Mouse (Mus musculus) forebrain, embryonic 10.5 days (tissue): ENCODE results near the gene Acbd3. TPM values are rescaled to one million over a fixed set of nuclear protein-coding genes. Genes with fewer than 3 reads are reported as not detected.

Experiments used
- DNase-seq: peaks from one replicate; pipeline ENCODE4 v3.0.0-alpha.2; 2017; ENCODE audit warnings: low spot score; ENCODE audit errors: extremely low spot score
- H3K27ac ChIP-seq: fragments of 300-500 bp; sonication (generic); 2 replicates; pipeline ENCODE4 v1.5.1; 2016; ENCODE audit warnings: mild to moderate bottlenecking
- H3K27me3 ChIP-seq: fragments of 300-500 bp; sonication (generic); 2 replicates; pipeline ENCODE4 v1.6.1; 2016; ENCODE audit warnings: mild to moderate bottlenecking; ENCODE audit not compliant: poor library complexity, severe bottlenecking
- H3K36me3 ChIP-seq: fragments of 300-500 bp; sonication (generic); replicated peaks from 2 replicates; pipeline ENCODE4 v1.6.1; 2016; ENCODE audit warnings: mild to moderate bottlenecking, moderate library complexity
- H3K4me1 ChIP-seq: fragments of 300-500 bp; sonication (generic); 2 replicates; pipeline ENCODE4 v1.6.1; 2016
- H3K4me3 ChIP-seq: fragments of 300-500 bp; sonication (generic); 2 replicates; pipeline ENCODE4 v1.5.1; 2016; ENCODE audit warnings: mild to moderate bottlenecking, moderate library complexity
- H3K9me3 ChIP-seq: fragments of 300-500 bp; sonication (generic); 2 replicates; pipeline ENCODE4 v1.6.1; 2016; ENCODE audit warnings: mild to moderate bottlenecking, moderate library complexity
- WGBS: fragments of 180-500 bp; shearing (Covaris S2); methylation state at CpG from one replicate; pipeline ENCODE4 v1.1.7; 2016; 5-methylcytosine and 5-hydroxymethylcytosine counted together
- polyA plus RNA-seq: library from polyadenylated mRNA; unstranded; fragments of >200 nt; fragmentation: Nextera tagmentation; extraction: Ambion mirVana; gene quantifications from 2 replicates; pipeline ENCODE4 v1.2.1, GENCODE M21; 2016

Acbd3 gene
- polyA plus RNA-seq, 1 experiment from 2014 or later, result 14.7 TPM

GRCm38 (mm10) chr1:180723701-180724238 lies 2.1 kb upstream of the Acbd3 start:
- no peak for DNase-seq
- Histone ChIP-seq H3K36me3 (no peaks in the 10 kb centered on the region), H3K27me3 (no peaks in the 10 kb centered on the region), H3K4me3 (no peak overlapping the region), H3K4me1 (peaks cover 31% of the 10 kb centered on the region), H3K27ac (no peak overlapping the region), H3K9me3 (no peaks in the 10 kb centered on the region)
- 83% methylated on average over 1 of the region's 1 CpGs for WGBS

GRCm38 (mm10) chr1:180726183-180726582 lies 340 bp downstream of the Acbd3 start:
- H3K4me1 ChIP-seq, result peaks cover 31% of the 10 kb centered on the region
- under 1% methylated on average over 42 of the region's 42 CpGs for WGBS

GRCm38 (mm10) chr1:180729231-180729630 lies 3.4 kb downstream of the Acbd3 start:
- Histone ChIP-seq H3K4me3 (no peak overlapping the region), H3K9me3 (no peaks in the 10 kb centered on the region), H3K36me3 (peaks cover 13% of the 10 kb centered on the region), H3K27ac (no peak overlapping the region), H3K27me3 (no peaks in the 10 kb centered on the region), H3K4me1 (peaks cover 31% of the 10 kb centered on the region)
- WGBS, result 97% methylated on average over 3 of the region's 3 CpGs
- DNase-seq, result no peak

More at GRCm38 (mm10) chr1:180726183-180726582, 340 bp downstream of the Acbd3 start:
- no peak for DNase-seq
- H3K27ac ChIP-seq, result peak overlapping the region; percentile 93
- peak overlapping the region; percentile 100 for H3K4me3 ChIP-seq
- H3K9me3 ChIP-seq, result no peaks in the 10 kb centered on the region
- no peaks in the 10 kb centered on the region for H3K36me3 ChIP-seq
- H3K27me3 ChIP-seq, result no peaks in the 10 kb centered on the region

GRCm38 (mm10) chr1:180747827-180748226 lies 22.0 kb downstream of the Acbd3 start:
- no peaks in the 10 kb centered on the region for H3K9me3 ChIP-seq
- no peaks in the 10 kb centered on the region for H3K27me3 ChIP-seq
- H3K36me3 ChIP-seq, result peaks cover 90% of the 10 kb centered on the region
- H3K4me1 ChIP-seq, result no peaks in the 10 kb centered on the region
- H3K4me3 ChIP-seq, result no peak overlapping the region
- H3K27ac ChIP-seq, result no peak overlapping the region
- DNase-seq, result no peak

GRCm38 (mm10) chr1:180752115-180752514 lies 26.3 kb downstream of the Acbd3 start:
- no peak overlapping the region for H3K4me3 ChIP-seq
- no peak for DNase-seq
- 95% methylated on average over 11 of the region's 11 CpGs for WGBS
- H3K9me3 ChIP-seq, result no peaks in the 10 kb centered on the region
- no peak overlapping the region for H3K27ac ChIP-seq
- no peaks in the 10 kb centered on the region for H3K27me3 ChIP-seq
- peaks cover 66% of the 10 kb centered on the region for H3K36me3 ChIP-seq
- H3K4me1 ChIP-seq, result no peaks in the 10 kb centered on the region

- Histone ChIP-seq H3K4me3 (no peak overlapping the region), H3K9me3 (no peaks in the 10 kb centered on the region), H3K4me1 (no peaks in the 10 kb centered on the region), H3K36me3 (peaks cover 44% of the 10 kb centered on the region), H3K27ac (no peak overlapping the region), H3K27me3 (no peaks in the 10 kb centered on the region)
- DNase-seq, result no peak
- 94% methylated on average over 8 of the region's 8 CpGs for WGBS
Measured at GRCm38 (mm10) chr1:180754376-180754775, 28.5 kb downstream of the Acbd3 start.

- Histone ChIP-seq H3K36me3 (peaks cover 30% of the 10 kb centered on the region), H3K27me3 (no peaks in the 10 kb centered on the region), H3K4me3 (no peak overlapping the region), H3K27ac (no peak overlapping the region), H3K4me1 (no peaks in the 10 kb centered on the region), H3K9me3 (no peaks in the 10 kb centered on the region)
- no peak for DNase-seq
- whole genome bisulfite sequencing, result 95% methylated on average over 2 of the region's 2 CpGs
Measured at GRCm38 (mm10) chr1:180756711-180757110, 30.9 kb downstream of the Acbd3 start.

- H3K4me1 ChIP-seq, result no peaks in the 10 kb centered on the region
- H3K9me3 ChIP-seq, result no peaks in the 10 kb centered on the region
- H3K4me3 ChIP-seq, result no peak overlapping the region
- H3K36me3 ChIP-seq, result peaks cover 23% of the 10 kb centered on the region
- H3K27me3 ChIP-seq, result peaks cover 4% of the 10 kb centered on the region; the same call in 1 of the 2 replicates
- WGBS, result 86% methylated on average over 3 of the region's 3 CpGs
- no peak for DNase-seq
- no peak overlapping the region for H3K27ac ChIP-seq
Measured at GRCm38 (mm10) chr1:180757252-180757955, 31.6 kb downstream of the Acbd3 start.

GRCm38 (mm10) chr1:180757956-180758520 lies 32.2 kb downstream of the Acbd3 start:
- 91% methylated on average over 7 of the region's 7 CpGs for WGBS
- Histone ChIP-seq H3K27me3 (peaks cover 10% of the 10 kb centered on the region), H3K4me1 (peaks cover 3% of the 10 kb centered on the region), H3K27ac (no peak overlapping the region), H3K4me3 (no peak overlapping the region), H3K36me3 (peaks cover 17% of the 10 kb centered on the region), H3K9me3 (no peaks in the 10 kb centered on the region)
- DNase-seq, result no peak

GRCm38 (mm10) chr1:180762180-180762579 lies 36.3 kb downstream of the Acbd3 start:
- Histone ChIP-seq H3K9me3 (no peaks in the 10 kb centered on the region), H3K4me3 (no peak overlapping the region), H3K36me3 (no peaks in the 10 kb centered on the region), H3K27ac (no peak overlapping the region), H3K27me3 (peaks cover 22% of the 10 kb centered on the region), H3K4me1 (peaks cover 12% of the 10 kb centered on the region)
- DNase-seq, result no peak
- 84% methylated on average over 11 of the region's 11 CpGs for WGBS

GRCm38 (mm10) chr1:180762679-180763078 lies 36.8 kb downstream of the Acbd3 start:
- Histone ChIP-seq H3K9me3 (no peaks in the 10 kb centered on the region), H3K4me1 (peaks cover 17% of the 10 kb centered on the region), H3K36me3 (no peaks in the 10 kb centered on the region), H3K4me3 (no peak overlapping the region), H3K27ac (peak overlapping the region; percentile 79; the same call in 1 of the 2 replicates), H3K27me3 (peaks cover 22% of the 10 kb centered on the region)
- WGBS, result 89% methylated on average over 8 of the region's 8 CpGs
- no peak for DNase-seq

GRCm38 (mm10) chr1:180763307-180763706 lies 37.5 kb downstream of the Acbd3 start:
- peak; percentile 28 for DNase-seq
- H3K27me3 ChIP-seq, result peaks cover 22% of the 10 kb centered on the region
- peaks cover 23% of the 10 kb centered on the region for H3K4me1 ChIP-seq
- H3K4me3 ChIP-seq, result peak overlapping the region; percentile 57
- H3K27ac ChIP-seq, result peak overlapping the region; percentile 79
- H3K9me3 ChIP-seq, result no peaks in the 10 kb centered on the region
- H3K36me3 ChIP-seq, result no peaks in the 10 kb centered on the region
- 22% methylated on average over 14 of the region's 14 CpGs for WGBS

- DNase-seq, result peak; percentile 81
- 2% methylated on average over 11 of the region's 11 CpGs for WGBS
- Histone ChIP-seq H3K27ac (peak overlapping the region; percentile 79), H3K9me3 (no peaks in the 10 kb centered on the region), H3K27me3 (peaks cover 22% of the 10 kb centered on the region), H3K4me1 (peaks cover 28% of the 10 kb centered on the region), H3K4me3 (peak overlapping the region; percentile 57), H3K36me3 (no peaks in the 10 kb centered on the region)
Measured at GRCm38 (mm10) chr1:180763828-180764227, 38.0 kb downstream of the Acbd3 start.
